Mouse (Mus musculus) T-helper 2 cell (primary cell): ENCODE measurements around the gene Chil5.
"Not testable (repeated sequence)": the region's sequence is repeated elsewhere in the genome, so short reads cannot be mapped to it uniquely, and the experiment has no call there.

Source experiments
- in situ Hi-C: fragments of 300-600 bp; cut with MboI, MseI; formaldehyde crosslinking; loops from one replicate; pipeline ENCODE4 v1.15.1; 2025; ENCODE audit warnings: high pct_unique_total_duplicates

Gene Chil5

GRCm38 (mm10) chr3:106032781-106033180 lies at the start of gene Chil5:
Gene Chil5 (minus strand): TSS chr3:106032814.
- in situ Hi-C loops = loop anchor here (10.0 kb wide), 1 partner anchor 1252 kb away; no protein-coding TSS in a partner anchor

GRCm38 (mm10) chr3:106074824-106075223 lies 42.2 kb upstream of the Chil5 start:
- in situ Hi-C loops = no loop called here

GRCm38 (mm10) chr3:106070994-106071393 lies 38.4 kb upstream of the Chil5 start:
- in situ Hi-C loops = no loop called here

GRCm38 (mm10) chr3:106067707-106068106 lies 35.1 kb upstream of the Chil5 start:
- in situ Hi-C loops = loop anchor here (5.0 to 10.0 kb wide), 2 partner anchors 75 to 1317 kb away; no protein-coding TSS in a partner anchor

GRCm38 (mm10) chr3:106057966-106058365 lies 25.4 kb upstream of the Chil5 start:
- in situ Hi-C loops = no loop called here

DNA sequence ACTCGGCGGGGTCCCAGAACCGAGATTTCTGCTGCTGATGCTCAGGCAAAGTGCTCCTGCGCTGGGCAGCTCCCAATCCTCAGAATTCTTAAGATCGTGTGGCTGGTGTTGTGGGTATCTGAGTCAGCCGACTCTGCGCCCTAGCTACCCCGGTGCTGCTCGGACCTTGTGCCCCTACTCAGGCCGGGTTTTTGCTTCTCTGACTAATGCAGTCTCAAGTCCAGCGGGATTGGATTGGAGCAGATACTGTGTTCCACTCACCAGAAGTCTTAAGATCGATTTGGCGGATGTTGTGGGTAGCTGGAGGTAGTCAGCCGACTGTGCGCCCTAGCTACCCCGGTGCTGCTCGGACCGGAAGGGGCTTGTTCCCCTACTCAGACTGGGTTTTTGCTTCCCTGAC lies 19.3 kb upstream of the Chil5 start:
- in situ Hi-C loops = no loop called here

- in situ Hi-C loops = no loop called here
Observed at GRCm38 (mm10) chr3:106040306-106040705, 7.7 kb upstream of the Chil5 start.

GRCm38 (mm10) chr3:106024135-106024534 lies 8.5 kb downstream of the Chil5 start:
- in situ Hi-C loops = no loop called here

DNA sequence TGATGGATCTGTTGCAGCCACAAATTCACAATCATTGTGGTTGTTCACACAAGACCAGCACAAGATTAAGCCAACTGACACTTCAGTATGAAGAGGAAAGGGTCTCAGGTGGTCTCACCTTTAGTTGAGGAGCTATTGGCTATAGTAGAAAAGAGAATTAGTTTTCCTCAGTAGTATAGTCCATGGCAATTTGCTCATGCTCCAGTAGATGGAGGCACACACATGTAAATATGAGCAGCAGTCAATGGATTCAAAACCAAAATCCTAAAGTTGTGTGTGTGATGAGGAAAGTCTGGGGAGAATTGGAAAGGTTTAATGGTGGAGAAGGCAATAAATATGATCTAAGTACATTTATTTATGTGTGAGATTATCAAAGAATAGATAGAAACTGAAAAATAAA lies 10.8 kb downstream of the Chil5 start:
- in situ Hi-C loops = no loop called here

DNA sequence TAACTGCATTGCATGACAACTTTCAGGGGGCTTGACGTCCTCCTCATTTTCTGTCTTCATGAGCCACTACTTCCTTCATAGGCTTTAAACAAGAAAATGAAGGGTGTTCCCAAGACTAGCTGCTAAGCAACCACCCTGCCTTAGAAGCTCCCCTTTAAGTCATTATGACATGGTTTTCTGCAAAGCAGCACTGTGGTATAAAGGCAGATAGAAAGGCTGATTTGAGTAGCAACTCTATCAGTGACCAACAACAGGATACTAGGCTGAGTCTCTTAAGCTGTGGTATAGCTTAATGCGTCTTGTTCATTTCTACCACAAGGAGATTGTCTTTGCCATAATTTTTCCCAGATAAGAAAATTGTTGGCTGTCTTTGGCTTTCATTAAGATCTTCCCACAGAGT lies 18.1 kb downstream of the Chil5 start, which contains the start of gene Pifo:
TSS of gene Pifo (minus strand) at position 101 of the 400 bp plus-strand sequence.
- in situ Hi-C loops = no loop called here

- in situ Hi-C loops = not testable (repeated sequence)
Observed at GRCm38 (mm10) chr3:106003360-106003759, 29.3 kb downstream of the Chil5 start.

DNA sequence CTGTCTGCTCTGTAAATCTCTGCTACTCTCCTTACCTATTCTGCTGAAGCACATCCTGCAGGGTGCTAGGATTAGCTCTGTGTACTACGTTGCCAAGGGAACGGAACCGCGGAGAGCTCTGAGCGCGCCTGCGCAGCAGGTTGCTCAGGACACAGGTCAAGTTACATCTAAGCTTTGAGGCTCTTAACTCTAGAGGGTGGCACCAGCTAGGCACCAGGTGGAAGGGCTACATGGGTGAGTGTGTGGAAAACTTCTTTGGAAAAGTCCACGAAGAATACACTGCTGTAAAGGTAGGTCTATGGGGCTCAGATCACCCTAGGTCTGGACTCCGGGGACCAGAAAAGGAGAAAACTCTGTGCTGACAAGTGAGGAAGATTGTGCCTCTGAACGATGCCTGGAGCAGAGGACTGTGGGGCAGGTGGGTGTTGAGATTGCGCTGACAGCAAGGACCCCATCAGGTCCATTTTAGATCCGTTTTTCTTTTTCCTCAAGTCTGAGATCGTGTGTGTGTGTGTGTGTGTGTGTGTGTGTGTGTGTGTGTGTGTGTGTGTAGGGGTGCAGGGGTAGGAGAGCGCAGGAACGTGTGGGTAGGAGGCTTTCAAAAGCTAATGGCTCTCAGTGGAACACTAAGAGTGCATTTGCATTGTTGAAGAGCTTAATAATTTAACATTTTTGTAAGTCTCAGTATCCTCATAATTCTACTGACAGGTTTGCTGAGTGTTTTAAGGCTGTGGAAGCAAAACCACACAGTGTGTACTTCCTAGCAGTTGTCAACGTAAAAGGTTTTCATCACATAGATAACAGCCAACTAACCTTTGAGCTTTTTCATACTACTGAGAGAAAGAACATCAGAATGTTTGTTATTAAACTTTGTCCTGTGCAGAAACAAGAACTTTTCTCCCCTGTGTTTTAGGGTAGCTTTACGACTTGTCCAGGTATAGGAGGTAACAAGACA lies 30.9 kb downstream of the Chil5 start:
- in situ Hi-C loops = no loop called here

DNA sequence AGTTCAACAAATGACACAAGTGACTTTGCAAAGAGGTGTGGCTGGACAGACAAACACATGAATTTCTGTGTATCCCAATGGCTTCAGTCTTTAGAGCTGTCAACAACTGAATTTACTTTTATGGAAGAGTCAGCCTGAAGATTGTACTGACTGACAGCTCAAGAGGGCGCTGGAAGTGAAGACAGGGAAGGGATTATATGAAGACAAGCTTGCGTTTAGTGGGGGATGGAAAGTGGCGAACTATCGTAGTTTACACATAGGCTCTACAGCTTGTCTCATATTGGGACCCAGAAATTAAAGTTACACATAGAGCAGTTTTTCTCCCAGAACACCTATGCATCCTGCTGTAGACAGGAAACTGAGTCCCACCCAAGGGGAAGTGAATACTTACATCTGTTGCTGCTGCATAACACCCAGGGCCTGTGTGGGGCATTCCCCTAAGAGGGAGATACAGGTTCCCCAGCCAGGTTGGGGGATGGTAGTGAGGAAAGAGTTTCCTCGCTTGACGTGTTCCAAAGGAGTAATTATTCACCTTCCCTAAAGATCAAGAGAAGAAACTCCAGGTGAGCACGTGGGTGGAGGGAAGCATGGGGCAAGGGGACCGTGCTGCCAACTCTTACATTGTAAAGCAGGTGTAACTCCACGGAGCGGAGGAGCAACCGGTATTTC lies 31.8 kb downstream of the Chil5 start:
- in situ Hi-C loops = no loop called here

DNA sequence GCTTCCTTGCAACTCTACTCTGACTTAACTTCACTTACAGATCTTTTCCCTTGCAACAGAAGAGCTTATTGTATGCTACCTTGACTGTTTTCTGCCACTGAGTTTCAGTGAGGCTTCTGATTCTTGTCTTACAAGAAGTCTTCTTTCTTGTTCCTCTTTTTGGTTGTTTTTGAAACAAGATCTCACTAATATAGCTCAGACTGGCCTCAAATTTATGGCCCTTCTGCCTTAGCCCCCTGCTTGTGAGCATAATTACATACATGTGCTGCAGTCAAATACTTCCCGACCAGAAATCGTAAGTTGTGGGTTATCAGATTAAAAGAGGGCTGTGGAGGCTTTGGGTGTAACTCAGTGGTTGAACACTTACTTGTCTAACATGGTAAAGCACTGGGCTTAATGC lies 37.9 kb downstream of the Chil5 start:
- in situ Hi-C loops = loop anchor here (5.0 kb wide), 2 partner anchors 73 to 453 kb away; no protein-coding TSS in a partner anchor

GRCm38 (mm10) chr3:105991653-105992283 lies 40.8 kb downstream of the Chil5 start:
- in situ Hi-C loops = loop anchor here (5.0 kb wide), 2 partner anchors 76 to 456 kb away; no protein-coding TSS in a partner anchor

GRCm38 (mm10) chr3:105989611-105990010 lies 43.0 kb downstream of the Chil5 start:
- in situ Hi-C loops = loop anchor here (5.0 kb wide), 2 partner anchors 78 to 458 kb away; no protein-coding TSS in a partner anchor

GRCm38 (mm10) chr3:105974174-105974573 lies 58.4 kb downstream of the Chil5 start:
- in situ Hi-C loops = no loop called here

DNA sequence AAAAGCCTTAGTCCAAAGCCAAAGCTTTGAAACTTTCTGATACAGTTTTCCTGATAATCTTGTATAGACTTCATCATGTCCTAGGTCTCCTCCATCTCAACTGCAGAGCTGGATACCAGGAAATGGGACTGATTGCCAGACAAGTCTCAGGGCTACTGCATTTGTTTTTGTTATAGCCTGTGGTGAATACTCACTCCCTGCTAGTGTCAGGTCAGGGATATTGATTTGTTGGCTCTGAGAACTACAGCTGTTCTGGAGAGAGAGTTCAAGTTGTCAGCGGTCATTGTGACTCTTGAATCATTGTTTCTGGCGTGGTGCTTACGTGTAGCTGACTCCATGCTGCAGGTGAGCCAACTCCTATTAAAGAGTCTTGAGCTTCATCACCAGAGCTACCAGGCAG lies 59.2 kb downstream of the Chil5 start, which contains the start of gene Ovgp1:
TSS of gene Ovgp1 (plus strand) at position 301 of the 400 bp plus-strand sequence.
- in situ Hi-C loops = no loop called here

DNA sequence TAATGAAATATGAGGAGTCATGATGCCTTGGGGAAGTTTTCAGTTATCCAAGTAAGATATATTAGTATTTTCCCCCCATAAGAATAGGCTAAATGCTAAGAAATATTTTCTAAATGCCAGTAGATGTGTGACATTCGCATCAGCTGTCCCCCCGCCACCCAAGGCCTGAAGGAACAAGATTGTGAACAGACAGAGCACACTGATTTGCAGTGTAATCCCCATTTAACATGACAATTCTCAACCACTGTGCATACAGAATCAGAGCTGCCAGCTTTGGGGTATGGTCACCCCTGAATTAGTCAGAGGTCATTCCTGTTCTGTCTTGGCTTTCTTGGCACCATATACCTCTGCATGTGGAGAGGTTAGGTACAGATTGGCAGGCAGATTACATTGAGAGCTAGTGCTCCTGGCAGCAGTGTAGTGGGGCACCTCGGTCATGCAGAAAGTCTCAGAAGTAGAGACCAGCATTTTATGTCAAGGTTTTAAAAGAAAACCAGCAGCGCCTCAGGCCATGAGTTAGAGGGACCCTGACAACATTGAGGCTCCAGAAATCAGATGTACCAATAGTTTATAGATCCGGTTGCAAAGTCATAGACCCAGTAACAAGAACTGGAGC lies 60.7 kb downstream of the Chil5 start:
- in situ Hi-C loops = no loop called here
